Mouse (Mus musculus): ENCODE results near the gene Vangl1.

GRCm38 (mm10) chr3:102159423-102160325, 44.8 kb downstream of the Vangl1 start:
- TF ChIP-seq CTCF (IDR thresholded peaks at IDR 0.05; ENCODE audit: low read depth) (no peak), EP300 (IDR thresholded peaks at IDR 0.05; ENCODE audit: low read depth) (no peak)

Measured in liver, postnatal 0 days (tissue).